Mouse (Mus musculus) activated CD4-positive, CD25-positive, alpha-beta regulatory T cell, adult 9 weeks (primary cell): ENCODE data around the gene Tfpt. TPM values are rescaled to one million over a fixed set of nuclear protein-coding genes. Genes with fewer than 3 reads are reported as not detected.

Experiments used
- polyA plus RNA-seq: library from polyadenylated mRNA; unstranded; fragments of 100-300 nt; shearing (Covaris generic); gene quantifications from one replicate; pipeline ENCODE4 v1.2.1, GENCODE M21; 2017

The Tfpt gene
- polyA plus RNA-seq, result 48.3 TPM

DNA sequence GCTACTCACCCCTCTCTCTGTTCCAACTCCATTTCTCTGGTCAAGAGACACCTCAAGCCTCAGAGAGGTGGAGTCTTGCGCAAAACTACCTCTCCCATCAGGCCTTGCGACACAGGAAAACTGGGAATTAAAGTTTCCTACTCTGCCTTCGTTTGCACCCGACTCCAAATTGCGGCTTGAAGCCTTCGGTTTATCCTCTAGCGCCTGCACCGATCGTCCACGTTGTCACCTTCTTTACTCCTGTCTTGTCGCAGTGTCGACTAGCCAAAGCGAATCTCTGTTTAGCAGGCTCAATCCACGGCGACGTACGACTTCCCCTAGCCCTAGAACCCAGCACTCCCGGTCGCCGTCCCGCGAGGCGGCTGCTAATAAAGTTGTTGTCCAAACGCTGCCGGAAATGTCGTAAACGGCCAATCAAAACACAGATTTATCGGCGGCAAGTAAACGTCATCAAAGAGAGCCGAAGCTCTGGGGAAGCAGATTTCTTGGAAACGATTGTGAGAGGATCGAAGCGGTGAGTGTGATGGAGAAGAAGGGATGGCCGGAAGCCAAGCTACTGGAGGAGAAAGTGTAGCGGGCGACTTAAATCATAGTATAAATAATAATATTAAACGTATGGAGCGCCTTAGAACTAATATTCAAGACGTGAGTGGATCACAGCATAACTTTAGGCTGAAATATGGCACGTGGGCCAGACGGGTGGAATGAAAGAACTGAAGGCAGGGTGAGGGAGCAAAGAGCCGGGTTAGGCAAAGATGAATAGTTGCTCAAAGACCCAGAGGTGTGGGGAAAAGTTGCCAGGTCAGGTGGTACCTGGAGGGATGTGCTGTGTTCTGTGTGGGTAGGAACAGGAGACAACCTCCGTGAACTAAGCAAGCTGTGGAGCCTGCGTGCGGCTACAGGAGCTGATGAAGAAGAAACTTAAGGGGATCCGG lies at the start of gene Tfpt, which contains the start of gene Prpf31:
Gene Tfpt (minus strand): TSS at position 387 of the 935 bp plus-strand sequence.
Gene Prpf31 (plus strand): TSS at position 443 of the 935 bp plus-strand sequence.

GRCm38 (mm10) chr7:3677342-3677741 lies 47.6 kb upstream of the Tfpt start, which contains the start of gene Tmc4:
TSS of gene Tmc4 (minus strand) at chr7:3677553.

DNA sequence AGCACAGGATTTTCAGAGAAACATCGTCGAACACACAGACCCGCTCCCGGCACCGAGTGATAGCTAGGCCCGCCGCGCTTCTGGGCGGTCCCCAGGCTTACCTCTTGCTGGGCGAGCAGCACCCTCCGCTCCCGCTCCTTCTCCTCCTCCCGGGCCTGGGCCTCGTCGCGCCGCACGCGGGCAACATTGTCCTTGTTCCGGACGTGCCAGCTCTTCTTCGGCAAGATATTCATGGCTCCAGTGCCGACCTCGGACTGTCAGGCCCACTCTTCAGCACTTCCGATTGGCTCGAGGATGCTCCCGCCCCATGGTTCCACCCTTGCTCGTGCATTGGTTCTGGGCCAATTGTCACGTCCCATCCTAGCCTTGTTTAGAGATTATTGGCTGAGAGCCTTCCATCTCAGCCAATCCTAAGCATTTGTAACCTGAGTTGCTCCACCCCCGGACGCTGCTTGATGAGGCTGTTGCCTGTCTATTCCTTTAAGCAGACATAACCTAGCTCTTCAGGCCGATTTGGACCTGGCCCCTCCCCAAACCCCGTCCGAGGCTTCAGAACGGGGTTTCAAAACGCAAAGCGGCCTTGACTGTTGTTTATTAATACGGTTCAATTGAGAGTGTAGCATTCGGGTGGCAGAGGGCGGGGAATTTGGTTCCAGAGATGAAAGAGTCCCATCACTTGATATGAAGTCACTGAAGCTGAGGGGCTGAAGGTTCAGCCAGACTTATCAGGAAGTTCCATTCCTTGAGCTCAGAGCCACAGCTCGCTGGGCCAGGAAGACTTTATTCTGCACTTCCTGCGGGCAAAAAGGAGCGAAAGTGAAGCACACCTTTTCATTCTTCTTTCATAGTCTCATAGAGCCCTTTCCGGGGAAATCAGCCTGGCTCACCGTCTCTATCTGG lies 35.7 kb upstream of the Tfpt start, which contains the start of gene Leng1:
Gene Leng1 (minus strand): TSS at position 626 of the 900 bp plus-strand sequence.

DNA sequence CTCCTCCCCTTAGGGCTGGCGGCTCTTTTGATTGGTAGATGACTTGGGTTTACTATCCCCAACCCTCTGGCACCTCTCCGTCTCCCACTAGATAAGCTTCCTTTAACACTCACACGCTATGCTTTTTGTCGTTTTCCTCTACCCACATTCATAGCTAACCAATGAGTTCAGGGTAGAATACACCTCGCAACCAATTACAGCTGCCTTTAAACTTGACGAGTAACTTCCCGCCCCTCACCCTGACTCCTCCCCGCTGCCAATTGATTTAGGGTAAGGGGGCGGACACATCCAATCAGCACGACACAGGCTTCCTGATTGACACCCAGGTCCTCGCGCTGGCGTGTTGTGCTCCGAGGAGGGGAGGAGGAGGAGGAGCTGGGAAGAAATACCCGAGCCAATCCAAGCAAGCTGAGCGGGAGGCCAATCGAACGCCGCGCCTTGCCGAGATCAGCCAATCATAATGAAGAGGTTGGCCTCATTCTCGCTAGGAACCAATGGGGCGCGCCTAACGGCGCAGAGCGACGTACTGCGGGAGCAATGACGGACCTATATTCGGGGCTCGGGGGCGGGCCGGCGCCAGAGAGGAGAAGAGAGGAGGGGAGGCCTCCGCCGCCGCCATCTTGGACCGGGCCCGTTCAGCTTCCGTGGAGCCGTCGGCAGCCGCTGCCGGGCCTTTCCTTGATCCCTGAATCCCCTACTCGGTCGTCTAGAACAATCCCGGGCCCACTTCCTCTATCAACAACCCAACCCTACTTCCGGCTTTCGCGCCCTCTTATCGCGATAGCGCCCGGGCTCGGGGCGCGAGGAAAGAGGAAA lies 15.2 kb upstream of the Tfpt start, which contains the start of gene Cnot3:
Gene Cnot3 (plus strand): TSS at position 597 of the 816 bp plus-strand sequence.

GRCm38 (mm10) chr7:3617242-3617995 lies 12.3 kb downstream of the Tfpt start, which contains the start of gene Ndufa3:
TSS of gene Ndufa3 (plus strand) at chr7:3617373.

DNA sequence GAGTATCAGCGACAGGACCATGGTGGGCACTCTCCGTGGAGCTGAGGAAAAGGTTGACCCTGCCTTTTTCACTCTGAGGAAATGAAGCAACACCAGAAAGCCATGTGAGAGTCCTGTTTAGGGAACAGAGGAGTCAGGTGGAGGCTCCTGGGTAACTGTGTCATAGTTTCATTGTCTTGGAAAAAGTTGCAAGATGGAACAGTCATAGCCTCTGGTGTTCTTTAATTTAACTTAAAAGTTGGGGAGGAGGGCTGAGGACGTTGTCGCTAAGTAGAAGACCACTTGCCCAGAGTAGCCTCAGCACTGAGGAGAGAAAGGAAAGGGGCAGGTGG lies 13.7 kb downstream of the Tfpt start, which contains the start of gene Oscar:
Gene Oscar (minus strand): TSS at position 101 of the 332 bp plus-strand sequence.

Other genes with a start within 250 kb of the Tfpt start
- not detected for gene Cacng8, start 239.2 kb downstream of the Tfpt start, polyA plus RNA-seq
- not detected for gene Cacng6, start 205.7 kb downstream of the Tfpt start, polyA plus RNA-seq
- gene Tarm1, start 127.3 kb downstream of the Tfpt start, polyA plus RNA-seq, result not detected
- gene Oscar, start 13.8 kb downstream of the Tfpt start, polyA plus RNA-seq, result not detected
- 542 TPM for gene Ndufa3, start 12.6 kb downstream of the Tfpt start, polyA plus RNA-seq
- gene Prpf31, start 56 bp upstream of the Tfpt start, polyA plus RNA-seq, result 93.8 TPM
- gene Cnot3, start 15.3 kb upstream of the Tfpt start, polyA plus RNA-seq, result 115 TPM
- 25.6 TPM for gene Leng1, start 35.9 kb upstream of the Tfpt start, polyA plus RNA-seq
- 5.4 TPM for gene Tmc4, start 47.6 kb upstream of the Tfpt start, polyA plus RNA-seq
- gene Tsen34, start 62.9 kb upstream of the Tfpt start, polyA plus RNA-seq, result 13.1 TPM
- gene Mboat7, start 63.6 kb upstream of the Tfpt start, polyA plus RNA-seq, result 66.2 TPM
- gene Rps9, start 74.1 kb upstream of the Tfpt start, polyA plus RNA-seq, result 2,164 TPM
- 1.5 TPM for gene Pirb, start 90.5 kb upstream of the Tfpt start, polyA plus RNA-seq
- not detected for gene Gm15448, start 195.8 kb upstream of the Tfpt start, polyA plus RNA-seq
- 0.90 TPM for gene Pira2, start 215.1 kb upstream of the Tfpt start, polyA plus RNA-seq